Mouse (Mus musculus) gastrocnemius, adult 2 months (tissue): ENCODE measurements around the gene Scly. TPM values are rescaled to one million over a fixed set of nuclear protein-coding genes. Genes with fewer than 3 reads are reported as not detected.

ENCODE experiments used
- DNase-seq: peaks from one replicate; pipeline ENCODE4 v3.0.0; 2022
- H3K27ac ChIP-seq: fragments of 200-600 bp; 2 replicates; pipeline ENCODE4 v1.8.1; 2022; ENCODE audit warnings: mild to moderate bottlenecking
- H3K4me3 ChIP-seq: fragments of 200-600 bp; 2 replicates; pipeline ENCODE4 v1.8.1; 2022; ENCODE audit warnings: mild to moderate bottlenecking, moderate library complexity
- CTCF ChIP-seq: fragments of 200-600 bp; IDR thresholded peaks from 2 replicates; pipeline ENCODE4 v1.8.1; 2022; ENCODE audit warnings: antibody characterized with exemption, mild to moderate bottlenecking, moderate library complexity
- intact Hi-C: fragments of 180-260 bp; cut with DNase I; formaldehyde crosslinking; loops from one replicate; pipeline ENCODE4 v1.15.1; 2025
- total RNA-seq, 2 experiments: library from RNA; stranded (reverse); gene quantifications; 2 replicates each; pipeline ENCODE4 v1.2.3; 2021

Scly gene
- total RNA-seq, 2 experiments from 2014 or later = 8.1 to 11.5 TPM

- no peak overlapping the region for H3K27ac ChIP-seq
- TF ChIP-seq CTCF = no peak
- no peak for DNase-seq
- H3K4me3 ChIP-seq = no peak overlapping the region
- intact Hi-C loops = no loop called here
Measured at GRCm38 (mm10) chr1:91309366-91310085, 11.4 kb downstream of the Scly start.

DNA sequence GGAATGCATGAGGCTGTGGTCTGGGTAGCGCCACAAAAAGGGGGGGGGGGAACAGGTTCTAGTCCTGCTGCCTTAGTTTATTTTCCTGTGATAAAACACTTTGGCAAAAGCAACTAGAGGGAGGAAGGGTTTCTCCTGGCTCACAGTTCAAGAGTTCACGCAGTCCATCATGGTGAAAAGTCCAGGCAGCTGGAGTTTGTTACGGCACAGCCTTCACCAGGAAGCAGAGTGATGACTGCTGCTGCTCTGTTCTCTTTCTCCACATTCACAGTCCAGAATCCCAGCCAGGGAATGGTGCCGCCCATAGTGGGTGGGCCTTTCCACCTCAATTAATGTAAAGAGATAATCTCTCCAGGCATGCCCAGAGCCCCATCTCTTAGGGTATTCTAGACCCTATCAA, 14.1 kb downstream of the Scly start:
- Histone ChIP-seq H3K4me3 (no peak overlapping the region), H3K27ac (no peak overlapping the region)
- TF ChIP-seq CTCF = no peak
- intact Hi-C loops = no loop called here
- no peak for DNase-seq

GRCm38 (mm10) chr1:91313251-91313650, 15.1 kb downstream of the Scly start:
- peak overlapping the region; percentile 16; the same call in 1 of the 2 replicates for H3K27ac ChIP-seq
- no peak for DNase-seq

GRCm38 (mm10) chr1:91317656-91318055, 19.5 kb downstream of the Scly start:
- H3K27ac ChIP-seq = no peak overlapping the region
- H3K4me3 ChIP-seq = no peak overlapping the region
- DNase-seq = no peak
- no peak for TF ChIP-seq CTCF
- intact Hi-C loops = no loop called here

More at GRCm38 (mm10) chr1:91313251-91313650, 15.1 kb downstream of the Scly start:
- intact Hi-C loops = no loop called here
- H3K4me3 ChIP-seq = no peak overlapping the region
- TF ChIP-seq CTCF = no peak

DNA sequence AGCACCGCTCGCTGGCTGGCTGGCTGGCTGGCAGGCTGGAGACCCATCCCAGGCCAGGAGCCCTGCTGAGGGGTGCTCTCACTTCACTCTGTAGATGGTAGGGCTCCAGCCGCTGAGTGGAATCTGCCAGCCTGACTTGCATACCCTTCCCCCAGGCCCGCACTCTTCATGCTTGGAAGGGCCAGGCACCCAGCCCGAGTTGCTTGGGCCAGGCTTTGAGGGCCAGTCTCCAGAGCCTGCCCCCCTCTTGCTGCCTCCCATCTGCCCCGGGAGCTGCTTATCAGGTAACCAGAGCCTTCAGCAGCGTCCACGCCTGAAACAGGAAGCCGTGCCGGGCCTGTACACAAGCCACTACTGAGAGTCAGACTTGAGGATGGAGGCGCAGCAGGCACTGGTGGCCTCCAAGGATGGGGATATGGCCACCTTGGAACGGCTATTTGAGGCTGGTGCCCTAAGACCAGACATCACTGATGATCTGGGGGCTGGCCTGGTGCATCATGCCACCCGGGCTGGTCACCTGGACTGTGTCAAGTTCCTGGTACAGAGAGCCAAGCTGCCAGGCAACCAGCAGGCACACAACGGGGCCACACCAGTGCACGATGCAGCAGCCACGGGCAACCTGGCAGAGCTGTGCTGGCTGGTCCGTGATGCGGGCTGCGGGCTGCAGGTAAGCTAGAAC, 23.8 kb downstream of the Scly start, which contains the start of gene Espnl:
TSS of gene Espnl (plus strand) at position 316 of the 679 bp plus-strand sequence.
- intact Hi-C loops = no loop called here
- no peak for DNase-seq
- Histone ChIP-seq H3K4me3 (no peak within 1 kb of the TSS), H3K27ac (no peak within 1 kb of the TSS)
- no peak for TF ChIP-seq CTCF

DNA sequence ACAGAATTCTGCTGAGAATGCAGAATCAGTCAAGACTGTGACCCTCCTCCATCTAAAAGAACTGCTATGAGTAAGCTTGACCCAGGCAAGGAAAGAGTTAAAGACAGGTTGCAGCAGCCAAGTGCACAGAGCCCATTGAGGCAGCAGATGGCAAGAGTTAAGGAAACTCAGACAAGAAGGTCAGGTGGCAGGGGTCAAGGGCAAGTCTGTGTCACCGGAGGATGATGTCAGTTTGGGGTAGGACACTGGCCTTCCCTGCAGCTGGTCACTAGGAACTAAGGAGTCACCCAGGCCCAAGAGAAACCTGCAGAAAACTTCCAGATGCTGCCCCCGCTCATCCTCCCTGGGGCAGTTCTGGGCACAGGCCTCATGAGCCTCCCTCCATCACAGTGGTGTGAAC, 26.5 kb downstream of the Scly start:
- no peak for DNase-seq
- Histone ChIP-seq H3K4me3 (no peak overlapping the region), H3K27ac (no peak overlapping the region)
- intact Hi-C loops = no loop called here
- TF ChIP-seq CTCF = no peak

DNA sequence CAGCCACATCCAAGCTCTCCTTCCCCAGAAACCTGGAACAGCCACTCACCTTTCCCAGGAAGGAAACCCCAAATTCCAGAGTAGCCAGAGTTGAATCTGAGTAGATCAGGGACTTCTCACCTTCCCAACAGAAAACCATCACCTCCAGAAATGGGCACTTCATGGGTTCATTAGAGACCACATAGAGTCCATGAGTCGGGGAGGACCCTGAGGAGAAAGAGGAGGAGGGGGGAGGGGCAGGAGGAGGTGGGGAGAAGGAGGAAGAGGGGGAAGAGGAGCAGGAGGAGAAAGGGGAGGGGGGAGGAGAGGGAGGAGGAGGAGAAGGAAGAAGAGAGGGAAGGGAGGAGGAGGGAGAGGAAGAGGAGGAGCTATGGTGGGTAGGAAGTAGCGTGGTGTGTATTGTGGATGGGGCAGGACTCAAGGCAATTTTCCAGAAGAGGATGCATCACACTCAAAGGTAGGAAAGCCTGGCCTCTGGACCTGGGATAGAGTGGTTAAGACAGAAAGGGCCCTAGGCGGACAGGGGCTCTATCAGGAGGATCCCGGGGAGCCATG, 27.4 kb downstream of the Scly start:
- Histone ChIP-seq H3K4me3 (no peak overlapping the region), H3K27ac (no peak overlapping the region)
- no peak for TF ChIP-seq CTCF
- intact Hi-C loops = no loop called here
- no peak for DNase-seq

- no peak for TF ChIP-seq CTCF
- Histone ChIP-seq H3K27ac (no peak overlapping the region), H3K4me3 (no peak overlapping the region)
- intact Hi-C loops = no loop called here
- no peak for DNase-seq
Measured at GRCm38 (mm10) chr1:91332102-91332501, 34.0 kb downstream of the Scly start.

- Histone ChIP-seq H3K4me3 (no peak overlapping the region), H3K27ac (no peak overlapping the region)
- intact Hi-C loops = no loop called here
- no peak for TF ChIP-seq CTCF
- no peak for DNase-seq
Measured at GRCm38 (mm10) chr1:91333582-91333981, 35.4 kb downstream of the Scly start.

GRCm38 (mm10) chr1:91337355-91337754, 39.2 kb downstream of the Scly start:
- TF ChIP-seq CTCF = no peak
- intact Hi-C loops = no loop called here
- no peak overlapping the region for H3K27ac ChIP-seq
- DNase-seq = no peak
- no peak overlapping the region for H3K4me3 ChIP-seq

GRCm38 (mm10) chr1:91344001-91344400, 45.9 kb downstream of the Scly start:
- no peak for DNase-seq
- intact Hi-C loops = no loop called here
- Histone ChIP-seq H3K27ac (no peak overlapping the region), H3K4me3 (no peak overlapping the region)
- TF ChIP-seq CTCF = no peak

- intact Hi-C loops = loop anchor here (5.0 kb wide), 1 partner anchor 137 kb away; no protein-coding TSS in a partner anchor
- Histone ChIP-seq H3K27ac (no peak overlapping the region), H3K4me3 (peak overlapping the region; percentile 37)
- DNase-seq = peak; percentile 80
- TF ChIP-seq CTCF = no peak; the same call in 1 of the 2 replicates
Measured at GRCm38 (mm10) chr1:91344921-91345685, 47.0 kb downstream of the Scly start.

DNA sequence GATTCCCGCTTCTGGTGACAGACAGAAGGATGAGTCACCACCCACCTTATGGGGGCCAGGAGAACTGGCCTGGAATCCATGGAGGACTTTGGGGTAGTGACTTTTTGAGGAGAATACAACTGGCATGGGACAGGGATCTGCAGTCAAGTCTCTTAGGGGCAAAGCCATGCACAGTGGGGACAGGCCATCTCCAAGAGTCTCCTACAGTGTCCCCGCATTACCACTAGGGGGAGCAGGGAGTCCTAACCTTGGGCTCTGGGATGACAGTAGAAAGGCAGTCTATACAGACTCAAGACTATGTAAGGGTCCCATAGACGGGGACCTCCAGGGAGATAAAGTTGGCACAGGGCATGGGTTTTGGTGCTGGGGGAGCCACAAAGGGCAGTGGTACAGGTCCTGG, 48.8 kb downstream of the Scly start:
- DNase-seq = peak; percentile 73
- peak; percentile 91 for TF ChIP-seq CTCF
- intact Hi-C loops = loop anchor here (1.0 to 5.0 kb wide), 2 partner anchors 33 to 135 kb away; no protein-coding TSS in a partner anchor
- H3K4me3 ChIP-seq = no peak overlapping the region
- H3K27ac ChIP-seq = peak overlapping the region; percentile 91
